Mouse (Mus musculus): ENCODE data around the gene Wdr73.
A peak's percentile ranks its signal among the peaks of the same experiment; 100 is the strongest.

Gene Wdr73

DNA sequence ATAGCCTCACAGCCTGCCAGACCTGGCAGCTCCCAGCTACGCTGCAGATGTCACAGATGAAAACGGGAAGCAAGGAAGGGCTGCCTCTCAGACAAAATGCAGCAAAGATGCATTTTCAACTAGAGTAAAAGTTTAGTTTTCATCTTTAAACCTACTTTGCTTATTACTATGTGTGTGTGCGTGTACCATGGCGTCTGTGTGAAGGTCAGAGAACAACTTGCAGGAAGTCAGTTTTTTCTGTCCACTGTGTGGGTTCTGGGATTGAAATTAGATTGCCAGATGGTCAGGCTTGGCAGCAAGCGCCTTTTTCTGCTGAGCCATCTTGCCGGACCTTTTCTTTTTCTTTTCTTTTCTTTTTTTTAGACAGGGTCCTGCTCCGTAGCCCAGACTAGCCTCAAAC is 6.9 kb downstream of the Wdr73 start:
- DNase-seq, result peak; percentile 57

GRCm38 (mm10) chr7:80893753-80894129 is 7.3 kb downstream of the Wdr73 start:
- no peak for DNase-seq

DNA sequence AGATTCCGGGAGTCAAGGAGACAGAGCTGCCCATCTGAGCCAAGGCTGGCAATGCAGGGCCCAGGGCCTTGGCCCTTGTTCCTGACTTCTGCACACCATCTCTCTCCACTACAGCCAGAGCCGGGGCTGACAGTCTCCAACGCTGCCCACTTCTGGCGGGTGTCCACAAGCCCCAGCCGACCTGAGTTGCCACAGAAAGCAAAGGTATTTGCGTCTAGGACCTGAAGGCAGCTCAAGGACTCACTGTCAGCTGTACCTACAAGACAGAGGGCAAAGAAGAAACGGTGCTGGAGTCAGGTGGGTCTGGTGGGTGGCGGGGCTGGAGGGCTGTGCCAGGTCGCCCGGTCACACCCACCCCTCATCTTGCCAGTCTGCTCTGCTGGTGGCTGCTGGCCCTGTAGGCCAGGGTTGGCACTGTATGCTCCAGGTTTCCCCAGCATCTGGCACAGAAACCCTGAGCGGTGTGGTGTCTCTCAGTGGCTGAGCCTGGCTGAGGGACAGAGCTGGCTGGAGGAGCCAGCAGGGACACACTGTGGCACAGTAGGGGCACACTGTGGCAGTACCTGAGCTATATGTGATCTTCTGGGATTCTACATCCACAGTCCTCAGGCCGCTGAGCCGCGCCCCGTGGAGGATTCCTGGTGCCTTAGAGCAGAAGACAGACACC is 7.8 kb downstream of the Wdr73 start:
- DNase-seq, result peak; percentile 52

DNA sequence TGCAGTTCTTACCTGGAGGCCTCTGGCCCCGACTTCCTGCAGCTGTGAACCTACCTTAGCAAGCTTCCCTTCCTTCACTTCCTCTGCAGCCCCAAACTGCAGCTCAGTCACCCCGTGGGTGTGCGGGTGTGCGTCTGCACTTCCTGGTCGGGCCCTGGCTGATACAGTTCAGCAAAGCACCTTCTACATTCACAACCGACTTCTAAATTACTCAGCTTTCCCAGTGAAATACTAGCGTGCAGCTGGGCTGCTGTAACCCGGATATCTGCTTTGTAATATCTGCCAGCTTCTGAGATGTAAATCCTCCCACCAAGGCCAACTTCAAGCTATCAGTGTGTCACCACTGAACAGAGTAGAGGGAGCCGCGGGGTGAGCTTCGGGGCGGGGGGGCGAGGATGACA is 11.2 kb downstream of the Wdr73 start:
- no peak for DNase-seq

DNA sequence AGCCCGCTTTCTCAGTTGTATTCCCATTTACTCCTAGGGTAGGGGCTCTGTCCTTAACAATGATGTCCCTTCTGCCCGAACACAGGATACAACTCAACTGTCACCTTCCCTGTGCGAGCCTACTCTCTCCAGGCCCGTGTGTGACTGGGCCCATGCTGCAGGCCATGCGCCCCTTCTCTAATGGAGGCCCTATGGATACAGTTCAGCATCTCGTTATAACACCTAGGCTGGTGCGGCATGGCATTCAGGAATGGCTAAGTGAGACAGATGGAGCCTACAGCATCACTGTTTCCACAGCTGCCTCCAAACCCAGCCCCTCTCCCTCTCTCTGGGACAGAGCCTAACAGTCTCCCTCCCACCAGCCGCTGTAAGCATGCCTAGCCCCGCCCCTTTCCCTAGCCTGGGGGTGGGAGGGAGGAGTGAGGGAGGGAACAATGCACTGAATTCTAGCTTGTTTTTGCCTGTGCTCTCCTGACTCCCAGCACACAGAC is 12.0 kb downstream of the Wdr73 start:
- DNase-seq, result no peak

DNA sequence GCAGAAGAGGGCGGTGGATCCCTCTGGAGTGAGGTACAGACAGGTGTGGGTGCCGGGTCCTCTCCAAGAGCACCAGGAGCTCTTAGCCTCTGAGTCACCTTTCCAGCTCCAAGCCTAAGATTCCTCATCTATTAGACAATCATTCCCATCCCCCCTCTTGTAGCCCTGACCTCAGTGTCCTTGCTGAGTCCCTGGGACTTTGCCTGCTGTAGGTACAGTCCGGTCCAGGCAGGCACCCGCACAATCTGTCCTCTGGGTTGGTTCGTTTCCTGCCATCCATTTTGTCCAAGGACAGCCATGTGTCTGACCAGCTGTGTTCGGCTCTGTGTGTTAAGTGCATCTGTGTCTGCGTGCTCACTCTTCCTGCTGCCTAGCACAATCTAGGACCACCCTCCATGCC is 12.5 kb downstream of the Wdr73 start:
- DNase-seq, result no peak

DNA sequence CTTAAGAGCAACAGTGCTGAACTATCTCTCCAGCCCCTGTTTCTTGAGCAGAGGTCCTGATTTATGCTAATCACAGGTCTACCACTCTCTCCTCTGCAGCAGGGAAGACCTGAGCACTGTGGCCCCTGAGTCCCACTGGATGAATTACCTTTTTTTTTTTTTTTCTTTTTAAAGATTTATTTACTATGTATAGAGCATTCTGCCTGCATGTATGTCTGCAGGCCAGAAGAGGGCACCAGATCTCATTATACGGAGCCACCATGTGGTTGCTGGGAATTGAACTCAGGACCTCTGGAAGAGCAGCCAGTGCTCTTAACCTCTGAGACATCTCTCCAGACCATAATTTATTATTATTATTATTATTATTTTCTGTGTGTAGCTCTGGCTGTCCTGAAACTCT is 15.4 kb downstream of the Wdr73 start:
- no peak for DNase-seq

- DNase-seq, result peak; percentile 56
Observed at GRCm38 (mm10) chr7:80882830-80883505, 18.1 kb downstream of the Wdr73 start.

DNA sequence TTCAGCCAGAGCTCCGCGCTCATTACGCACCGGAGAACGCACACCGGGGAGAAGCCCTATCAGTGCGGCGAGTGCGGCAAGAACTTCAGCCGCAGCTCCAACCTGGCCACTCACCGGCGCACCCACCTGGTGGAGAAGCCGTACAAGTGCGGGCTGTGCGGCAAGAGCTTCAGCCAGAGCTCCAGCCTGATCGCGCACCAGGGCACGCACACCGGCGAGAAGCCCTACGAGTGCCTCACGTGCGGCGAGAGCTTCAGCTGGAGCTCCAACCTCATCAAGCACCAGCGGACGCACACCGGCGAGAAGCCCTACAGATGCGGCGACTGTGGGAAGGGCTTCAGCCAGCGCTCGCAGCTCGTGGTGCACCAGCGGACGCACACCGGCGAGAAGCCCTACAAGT is 25.3 kb downstream of the Wdr73 start:
- no peak for DNase-seq

GRCm38 (mm10) chr7:80873631-80874030 is 27.4 kb downstream of the Wdr73 start:
- DNase-seq, result no peak

DNA sequence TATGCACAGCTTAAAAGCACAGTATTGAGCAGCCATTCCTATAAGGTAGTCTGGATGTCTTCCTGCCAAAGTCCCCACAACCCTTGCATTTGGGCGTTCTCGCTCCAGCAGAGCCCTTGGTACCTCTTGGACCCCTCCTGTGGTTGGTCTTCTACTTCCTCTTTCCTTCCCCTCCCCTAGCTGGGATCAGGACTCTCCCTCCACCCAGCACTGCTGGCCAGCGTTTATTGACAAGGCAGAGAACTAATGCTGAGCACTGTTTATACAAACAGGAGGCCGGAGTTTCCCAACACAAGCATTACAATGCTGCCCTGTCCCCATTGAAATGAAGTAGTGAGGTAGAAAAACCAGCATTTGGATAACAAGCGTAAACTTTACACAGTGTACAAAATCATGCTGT is 28.0 kb downstream of the Wdr73 start:
- DNase-seq, result no peak

GRCm38 (mm10) chr7:80868686-80869085 is 32.4 kb downstream of the Wdr73 start:
- no peak for DNase-seq

DNA sequence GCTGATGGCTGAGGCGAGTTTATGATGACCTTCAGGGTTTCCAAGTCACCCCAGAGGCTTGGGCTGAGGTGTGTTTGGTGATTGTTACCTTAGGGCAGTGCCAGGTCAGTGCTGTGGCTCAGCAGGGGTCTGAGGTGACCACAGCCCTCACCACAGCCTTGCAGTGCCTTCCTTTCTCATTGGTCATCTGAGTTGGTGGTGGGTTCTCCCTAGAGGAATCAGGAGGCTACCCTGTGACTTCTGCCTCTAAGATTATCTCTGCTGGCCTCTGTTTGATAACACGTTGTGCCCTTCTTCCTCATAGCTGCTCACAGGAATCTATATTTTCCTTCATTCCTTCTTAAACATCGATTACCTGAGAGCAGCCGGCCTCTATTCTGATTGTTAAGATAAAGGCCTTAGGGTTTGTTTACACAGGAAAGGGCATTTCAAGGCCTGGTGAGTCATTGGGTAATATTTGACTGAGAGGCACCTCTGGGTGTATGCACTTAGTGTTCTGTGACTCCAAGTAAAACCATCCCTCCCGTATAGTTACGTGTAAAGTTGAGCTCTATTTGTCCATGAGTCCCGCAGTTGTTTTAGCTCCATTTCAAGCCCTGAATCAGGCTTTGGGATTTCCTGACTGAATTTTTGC is 34.4 kb downstream of the Wdr73 start:
- DNase-seq, result no peak

GRCm38 (mm10) chr7:80865521-80865920 is 35.5 kb downstream of the Wdr73 start:
- DNase-seq, result no peak

DNA sequence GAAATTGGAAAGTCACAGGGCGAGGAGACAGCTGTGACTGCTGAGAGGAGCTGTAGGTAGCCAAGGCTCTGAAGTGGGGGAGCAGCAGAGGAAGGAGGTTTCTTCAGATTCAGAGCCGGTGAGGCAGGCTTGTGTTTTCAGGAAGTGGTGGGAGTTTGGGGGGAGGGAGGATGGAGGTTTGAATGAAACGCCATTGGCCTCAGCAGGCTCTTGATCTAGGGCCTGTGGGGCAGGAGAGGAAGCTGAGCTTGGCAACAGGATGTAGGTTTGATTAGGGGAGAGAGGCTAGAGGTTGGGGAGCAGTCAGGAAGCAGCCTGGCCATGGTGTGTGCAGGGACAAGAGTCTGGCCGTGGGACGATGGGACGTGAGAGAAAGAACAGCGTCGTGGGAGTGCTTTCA is 36.2 kb downstream of the Wdr73 start:
- no peak for DNase-seq

- DNase-seq, result no peak
Observed at GRCm38 (mm10) chr7:80864151-80864550, 36.9 kb downstream of the Wdr73 start.

DNA sequence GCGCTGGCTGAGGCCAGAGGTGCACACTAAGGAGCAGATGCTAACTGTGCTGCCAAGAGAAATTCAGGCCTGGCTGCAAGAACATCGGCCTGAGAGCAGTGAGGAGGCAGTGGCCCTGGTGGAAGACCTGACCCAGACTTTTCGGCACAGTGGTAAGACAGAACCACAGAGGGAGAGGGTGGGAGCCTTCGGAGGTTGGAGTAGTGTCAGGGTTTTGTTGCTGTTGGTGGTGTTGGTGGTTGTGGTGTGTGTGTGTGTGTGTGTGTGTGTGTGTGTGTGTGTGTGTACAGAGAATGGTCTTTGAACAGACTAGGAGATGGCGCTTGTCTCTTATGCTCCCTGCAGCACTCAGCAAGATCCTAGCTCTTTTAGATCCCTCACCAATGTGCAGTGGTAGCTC is 37.5 kb downstream of the Wdr73 start:
- no peak for DNase-seq

GRCm38 (mm10) chr7:80862475-80862874 is 38.6 kb downstream of the Wdr73 start:
- no peak for DNase-seq

- peak; percentile 87 for DNase-seq
Observed at GRCm38 (mm10) chr7:80860729-80861274, 40.3 kb downstream of the Wdr73 start, which contains the start of gene Zscan2. Gene Zscan2, plus strand, starts transcription at chr7:80860920.

- peak; percentile 47 for DNase-seq
Observed at GRCm38 (mm10) chr7:80860227-80860626, 40.8 kb downstream of the Wdr73 start.

DNA sequence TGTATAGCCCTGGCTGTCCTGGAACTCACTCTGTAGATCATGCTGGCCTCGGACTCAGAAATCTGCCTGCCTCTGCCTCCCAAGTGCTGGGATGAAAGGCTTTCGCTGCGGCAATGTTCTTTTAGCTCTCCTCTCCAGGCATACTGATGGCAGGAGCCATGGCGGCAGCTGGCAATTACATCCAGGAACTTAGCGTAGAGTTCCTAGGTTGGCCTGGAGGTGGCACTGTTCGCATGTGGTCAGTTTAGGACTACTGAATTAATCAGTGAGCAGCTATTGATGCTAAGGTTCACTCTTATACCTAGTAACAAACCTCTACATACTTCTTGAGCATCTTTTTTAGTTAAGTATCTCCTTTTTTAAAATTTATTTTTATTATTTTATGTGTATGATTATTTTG is 43.9 kb downstream of the Wdr73 start:
- peak; percentile 66 for DNase-seq

DNA sequence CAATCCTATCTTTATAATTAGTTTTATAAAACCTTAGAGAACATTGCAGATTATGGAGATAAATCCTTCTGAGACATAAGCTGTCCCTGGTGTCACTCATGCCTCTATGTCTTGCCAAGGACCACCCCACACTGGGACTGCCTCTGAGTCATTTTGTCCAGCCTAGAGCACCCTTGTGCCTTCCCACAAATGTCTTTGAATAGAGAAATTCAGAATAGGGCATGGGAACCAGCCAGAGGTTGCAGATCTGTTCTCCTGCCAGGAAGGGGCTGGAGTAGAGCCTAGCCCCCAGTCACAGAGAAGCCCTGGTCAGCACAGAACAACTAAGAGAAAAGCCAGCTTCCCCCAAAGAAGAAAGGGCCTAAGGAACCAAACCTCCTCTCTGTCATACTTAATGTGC is 45.8 kb downstream of the Wdr73 start:
- no peak for DNase-seq

DNA sequence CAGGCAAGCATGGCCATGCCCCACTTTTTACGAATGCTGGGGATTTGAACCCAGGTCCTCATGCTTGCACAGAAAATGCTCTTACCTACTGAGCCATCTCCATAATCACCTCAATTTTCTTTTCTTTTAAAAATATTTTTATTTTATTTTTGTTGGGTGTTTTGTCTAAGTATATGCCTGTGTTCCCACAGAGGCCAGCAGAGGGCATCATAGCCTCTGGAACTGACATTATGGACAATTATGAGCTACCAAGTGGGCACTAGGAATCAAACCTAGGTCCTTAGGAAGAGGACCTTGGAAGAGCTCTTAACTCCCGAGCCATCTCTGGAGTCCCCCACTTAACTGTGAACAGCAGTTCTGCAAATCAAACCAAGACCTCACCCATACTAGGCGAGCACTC is 47.9 kb downstream of the Wdr73 start:
- no peak for DNase-seq

GRCm38 (mm10) chr7:80850520-80850919 is 50.5 kb downstream of the Wdr73 start:
- no peak for DNase-seq
